Mouse (Mus musculus) ES-E14 (cell line): ENCODE measurements around the gene Ift22. TPM values are rescaled to one million over a fixed set of nuclear protein-coding genes. Genes with fewer than 3 reads are reported as not detected.

Experiments
- DNase-seq: peaks from one replicate; pipeline ENCODE4 v3.0.0-alpha.2; 2013; ENCODE audit warnings: low read depth, low spot score
- H3K27ac ChIP-seq: 2 replicates; pipeline ENCODE4 v1.5.1; 2012; ENCODE audit warnings: low read depth, mild to moderate bottlenecking, low read length, moderate library complexity, mixed read lengths; ENCODE audit not compliant: poor library complexity, insufficient read depth, severe bottlenecking
- H3K36me3 ChIP-seq: 2 replicates; pipeline ENCODE4 v1.6.1; 2012; ENCODE audit warnings: mild to moderate bottlenecking, low read length, moderate library complexity, mixed read lengths; ENCODE audit not compliant: control insufficient read depth, poor library complexity, insufficient read depth, severe bottlenecking
- H3K4me1 ChIP-seq, 2 experiments: fragments of 150-350 bp in 1 of 2; sonication (generic) in 1 of 2; 2 replicates each; pipeline ENCODE4 v1.6.1; 2012; ENCODE audit warnings: low read length in 2 of 2, mild to moderate bottlenecking in 1 of 2, mixed read lengths in 1 of 2; ENCODE audit not compliant: control insufficient read depth in 2 of 2, insufficient read depth in 2 of 2, poor library complexity in 1 of 2
- H3K4me3 ChIP-seq, 2 experiments: fragments of 150-350 bp in 1 of 2; sonication (generic) in 1 of 2; 2 replicates each; pipeline ENCODE4 v1.5.1; 2012; ENCODE audit warnings: low read length in 2 of 2, low read depth in 1 of 2, mild to moderate bottlenecking in 1 of 2, mixed read lengths in 1 of 2; ENCODE audit not compliant: insufficient read depth in 1 of 2, poor library complexity in 1 of 2, severe bottlenecking in 1 of 2
- H3K9ac ChIP-seq: 2 replicates; pipeline ENCODE4 v1.6.1; 2012; ENCODE audit warnings: low read depth, mild to moderate bottlenecking, low read length, mixed read lengths; ENCODE audit not compliant: poor library complexity, insufficient read depth, severe bottlenecking
- H3K9me3 ChIP-seq: fragments of 150-350 bp; sonication (generic); 2 replicates; pipeline ENCODE4 v1.6.1; 2012; ENCODE audit warnings: low read depth, mild to moderate bottlenecking, low read length; ENCODE audit not compliant: control insufficient read depth, insufficient read depth
- CHD2 ChIP-seq: IDR thresholded peaks from 2 replicates; pipeline ENCODE4 v1.6.1; 2014; ENCODE audit warnings: mild to moderate bottlenecking, low read depth, low read length, inconsistent platforms
- HCFC1 ChIP-seq: IDR thresholded peaks from 2 replicates; pipeline ENCODE4 v1.6.1; 2012; ENCODE audit warnings: low read length, inconsistent platforms, borderline replicate concordance; ENCODE audit not compliant: insufficient read depth
- MAFK ChIP-seq: IDR thresholded peaks from 2 replicates; pipeline ENCODE4 v1.6.1; 2014; ENCODE audit warnings: mild to moderate bottlenecking, low read depth, low read length, inconsistent platforms; ENCODE audit not compliant: insufficient read depth
- ZC3H11A ChIP-seq: IDR thresholded peaks from 2 replicates; pipeline ENCODE4 v1.6.1; 2012; ENCODE audit warnings: low read depth, mild to moderate bottlenecking, inconsistent platforms, low read length, borderline replicate concordance
- ZNF384 ChIP-seq: IDR thresholded peaks from 2 replicates; pipeline ENCODE4 v1.6.1; 2012; ENCODE audit warnings: low read depth, low read length, inconsistent platforms
- in situ Hi-C, 2 experiments: fragments of 600-800 bp; cut with MboI; formaldehyde crosslinking; loops; one replicate each; pipeline ENCODE4 v1.15.1; 2025; ENCODE audit warnings: low sequenced_read_pairs in 2 of 2, inconsistent platforms in 1 of 2; ENCODE audit not compliant: unreplicated experiment in 2 of 2
- total RNA-seq: library from RNA; depleted of rRNA; stranded (reverse); fragments of 300-350 nt; gene quantifications from 2 replicates; pipeline ENCODE4 v1.2.3, GENCODE M21; 2012

Ift22 gene
- total RNA-seq, 1 experiment, result 18.3 TPM

- TF ChIP-seq ZNF384 (no peak), CHD2 (no peak), MAFK (no peak), ZC3H11A (no peak), HCFC1 (no peak)
- in situ Hi-C loops, result no loop called here
- Histone ChIP-seq H3K4me1 (peaks cover 11 to 13% of the 10 kb centered on the region in 2 experiments; a peak in 3 of 4 replicates), H3K9me3 (no peaks in the 10 kb centered on the region), H3K9ac (no peak overlapping the region), H3K4me3 (no peak overlapping the region), H3K27ac (no peak overlapping the region), H3K36me3 (peaks cover 20% of the 10 kb centered on the region)
- no peak for DNase-seq
These were observed 52.1 kb downstream of the Ift22 start for GRCm38 (mm10) chr5:136960053-136960452.

- Histone ChIP-seq H3K36me3 (peaks cover 31% of the 10 kb centered on the region), H3K27ac (peak overlapping the region; percentile 2; the same call in 1 of the 2 replicates), H3K9ac (peak overlapping the region; percentile 6; the same call in 1 of the 2 replicates), H3K9me3 (no peaks in the 10 kb centered on the region), H3K4me3 (peak overlapping the region; percentile 83 to 94), H3K4me1 (peaks cover 7 to 22% of the 10 kb centered on the region in 2 experiments; a peak in 3 of 4 replicates)
- TF ChIP-seq ZNF384 (no peak), CHD2 (no peak), ZC3H11A (no peak), HCFC1 (no peak), MAFK (no peak)
- DNase-seq, result no peak
- in situ Hi-C loops, result no loop called here
These were observed 53.5 kb downstream of the Ift22 start for GRCm38 (mm10) chr5:136961334-136961982.

- peaks cover 32% of the 10 kb centered on the region for H3K36me3 ChIP-seq
These were observed 54.1 kb downstream of the Ift22 start for GRCm38 (mm10) chr5:136961983-136962461.

GRCm38 (mm10) chr5:136962501-136962900, 54.6 kb downstream of the Ift22 start:
- Histone ChIP-seq H3K9ac (peak overlapping the region; percentile 86), H3K36me3 (peaks cover 32% of the 10 kb centered on the region), H3K27ac (peak overlapping the region; percentile 80), H3K9me3 (no peaks in the 10 kb centered on the region), H3K4me1 (peaks cover 7 to 26% of the 10 kb centered on the region in 2 experiments; a peak in 3 of 4 replicates), H3K4me3 (peak overlapping the region; percentile 83 to 94)
- in situ Hi-C loops, result no loop called here
- DNase-seq, result no peak
- TF ChIP-seq MAFK (no peak), HCFC1 (no peak), ZNF384 (no peak), ZC3H11A (no peak), CHD2 (no peak)

More at GRCm38 (mm10) chr5:136961983-136962461, 54.1 kb downstream of the Ift22 start:
- Histone ChIP-seq H3K27ac (peak overlapping the region; percentile 80), H3K4me3 (peak overlapping the region; percentile 83 to 94), H3K4me1 (peaks cover 7 to 23% of the 10 kb centered on the region in 2 experiments; a peak in 3 of 4 replicates), H3K9me3 (no peaks in the 10 kb centered on the region), H3K9ac (peak overlapping the region; percentile 86)
- in situ Hi-C loops, result no loop called here
- TF ChIP-seq CHD2 (no peak), HCFC1 (peak; percentile 93)
- peak; percentile 75 for DNase-seq
